ENCODE assay signal across 24 mouse cellular contexts in the genomic region with DNA sequence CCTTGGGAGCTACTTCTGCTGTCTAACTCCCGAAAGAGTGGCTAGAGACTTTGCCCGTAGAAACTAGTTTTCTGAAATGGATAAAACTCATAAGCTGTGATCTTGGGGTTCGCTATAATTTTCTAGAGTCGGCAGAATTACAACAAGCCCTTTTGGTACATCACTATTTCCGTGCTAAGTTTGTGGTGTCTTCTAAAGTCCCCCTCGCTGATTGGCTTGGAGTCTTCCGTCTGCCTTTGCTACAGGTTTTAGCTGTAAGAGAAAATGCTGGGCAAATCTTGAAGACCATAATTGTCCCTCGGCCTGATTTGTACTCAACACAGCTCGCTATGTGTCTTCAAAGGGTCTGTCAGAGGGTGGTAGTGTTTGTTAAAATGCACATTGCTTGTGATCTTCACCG.
DNase-seq lines count a peak whose midpoint lies in the region; ATAC-seq and TF ChIP-seq lines count a peak whose summit lies in the region.
"Had no signal": no experiment of that assay in that cellular context is flagged by ENCODE, and none has a peak within 500 bp of the region (broad histone marks: within the 10 kb centered on the region; RNA-seq: fewer than 3 reads in every experiment).

No protein-coding gene starts in this region.

- TF ChIP-seq RAD21 in CH12.LX (IDR thresholded peaks at IDR 0.05; ENCODE audit: low read depth, low read length) = no peak

- intact Hi-C loops in left cerebral cortex, postnatal 25 days (cut with DNase I) = no loop called here

- H3K36me3 ChIP-seq in limb, embryonic 12.5 days = no peaks in the 10 kb centered on the region
- H3K36me3 ChIP-seq in limb, embryonic 10.5 days = 0 out of 2 replicates have a peak, but pooled peaks cover 2% of the 10 kb centered on the region
- no peaks in the 10 kb centered on the region for H3K36me3 ChIP-seq in CH12.LX (replicated peaks in 1 of 2; ENCODE audit: control insufficient read depth in 1 of 2, insufficient read depth in 1 of 2, low read length in 1 of 2)
- H3K36me3 ChIP-seq: G1E; heart, embryonic 13.5 days; intestine, embryonic 15.5 days had no signal

- DNase-seq in limb, embryonic 10.5 days (ENCODE audit: low spot score) = no peak
- no peak for DNase-seq in CH12.LX (ENCODE audit: extremely low read depth)
- DNase-seq in induced T-regulatory cell, adult 2 months (ENCODE audit: low read depth) = peak; percentile 79
- DNase-seq in lung, postnatal 36 days = no peak
- DNase-seq in left cerebral cortex, postnatal 25 days (ENCODE audit: low spot score in 2 of 2) = no peak
- DNase-seq: adrenal gland, postnatal 10 days; adrenal gland, postnatal 36 days; cerebellum, adult 18-20 months; cerebellum, adult 9-10 months; cerebellum, postnatal 14 days; forebrain, postnatal 0 days; gastrocnemius, adult 2 months; gastrocnemius, postnatal 14 days; heart, adult 11 months; heart, postnatal 14 days; heart, postnatal 4 days had no signal

- no peak overlapping the region for H3K4me2 ChIP-seq in limb, embryonic 12.5 days
- H3K4me2 ChIP-seq in CH12.LX (ENCODE audit: insufficient read depth, low read depth, poor library complexity, severe bottlenecking) = peak overlapping the region; percentile 9; the same call in 1 of the 2 replicates
- H3K4me2 ChIP-seq: heart, embryonic 13.5 days; hindbrain, embryonic 14.5 days; intestine, embryonic 15.5 days had no signal

- no peak for TF ChIP-seq CTCF in CH12.LX (conservative IDR thresholded peaks at IDR 0.05 in 1 of 2, IDR thresholded peaks at IDR 0.05 in 1 of 2; ENCODE audit: low read depth in 2 of 2, low read length in 2 of 2)

- no peak overlapping the region for H3K27ac ChIP-seq in limb, embryonic 12.5 days
- no peak overlapping the region for H3K27ac ChIP-seq in limb, embryonic 10.5 days
- H3K27ac ChIP-seq in CH12.LX (ENCODE audit: insufficient read depth, low read depth) = peak overlapping the region; percentile 93
- H3K27ac ChIP-seq: gastrocnemius, adult 2 months; heart, embryonic 13.5 days; hindbrain, embryonic 14.5 days; hindbrain, postnatal 0 days; intestine, embryonic 15.5 days had no signal

- 0 out of 2 replicates have a peak overlapping the region, but pooled peaks have one; percentile 23 for H3K9ac ChIP-seq in limb, embryonic 12.5 days (replicated peaks)
- H3K9ac ChIP-seq in CH12.LX (ENCODE audit: insufficient read depth, low read depth) = peak overlapping the region; percentile 67
- H3K9ac ChIP-seq: forebrain, postnatal 0 days; heart, embryonic 13.5 days; hindbrain, embryonic 14.5 days; intestine, embryonic 15.5 days had no signal

- ATAC-seq in limb, embryonic 12.5 days (ENCODE audit: insufficient number of reproducible peaks, insufficient read depth, low FRiP score, low TSS enrichment, low read depth) = no peak
- ATAC-seq: forebrain, embryonic 14.5 days; forebrain, postnatal 0 days; hindbrain, postnatal 0 days; intestine, embryonic 15.5 days; Patski had no signal

- WGBS in limb, embryonic 12.5 days = 68% methylated on average over 10 of the region's 10 CpGs
- 75% methylated on average over 10 of the region's 10 CpGs for WGBS in limb, embryonic 10.5 days

- no peak for TF ChIP-seq POLR2A in CH12.LX (IDR thresholded peaks at IDR 0.05; ENCODE audit: low read depth, low read length)

- peaks cover 12% of the 10 kb centered on the region for H3K79me2 ChIP-seq in CH12.LX (replicated peaks; ENCODE audit: control insufficient read depth, extremely low read depth, insufficient read depth, poor library complexity, severe bottlenecking)

- in situ Hi-C loops in CH12.LX (cut with MboI; ENCODE audit: low pct_ligation_motif_present, low pct_unique_long_range_greater_than_20kb, low sequenced_read_pairs) = no loop called here

- no peaks in the 10 kb centered on the region for H3K9me3 ChIP-seq in limb, embryonic 12.5 days
- H3K9me3 ChIP-seq in limb, embryonic 10.5 days (replicated peaks) = no peaks in the 10 kb centered on the region
- no peaks in the 10 kb centered on the region for H3K9me3 ChIP-seq in CH12.LX (replicated peaks; ENCODE audit: low read length)
- H3K9me3 ChIP-seq: heart, embryonic 13.5 days; intestine, embryonic 15.5 days had no signal

- dilution Hi-C loops in CH12.LX (cut with MboI; ENCODE audit: extremely low pct_ligation_motif_present, extremely low pct_unique_long_range_greater_than_20kb, low sequenced_read_pairs) = no loop called here

- peaks cover 23% of the 10 kb centered on the region for H3K27me3 ChIP-seq in limb, embryonic 12.5 days
- no peaks in the 10 kb centered on the region; the same call in 1 of the 2 replicates for H3K27me3 ChIP-seq in limb, embryonic 10.5 days (ENCODE audit: low read depth, poor library complexity, severe bottlenecking)
- no peaks in the 10 kb centered on the region for H3K27me3 ChIP-seq in CH12.LX (replicated peaks)
- H3K27me3 ChIP-seq: intestine, embryonic 15.5 days; Patski had no signal

- H3K4me1 ChIP-seq in limb, embryonic 12.5 days (replicated peaks) = peaks cover 45% of the 10 kb centered on the region
- peaks cover 54% of the 10 kb centered on the region for H3K4me1 ChIP-seq in limb, embryonic 10.5 days
- peaks cover 16 to 29% of the 10 kb centered on the region in 2 experiments for H3K4me1 ChIP-seq in CH12.LX (ENCODE audit: control insufficient read depth in 1 of 2, insufficient read depth in 2 of 2)
- H3K4me1 ChIP-seq: heart, embryonic 13.5 days; intestine, embryonic 15.5 days had no signal

- H3K4me3 ChIP-seq in limb, embryonic 12.5 days (replicated peaks) = no peak overlapping the region
- H3K4me3 ChIP-seq in limb, embryonic 10.5 days = no peak overlapping the region
- H3K4me3 ChIP-seq in CH12.LX (replicated peaks in 1 of 3; ENCODE audit: low read depth in 2 of 3, low read length in 2 of 3, poor library complexity in 1 of 3) = peak overlapping the region in 1 of 3 experiments; percentile 11
- H3K4me3 ChIP-seq: gastrocnemius, adult 2 months; heart, embryonic 13.5 days; intestine, embryonic 15.5 days had no signal

- TF ChIP-seq EP300 in CH12.LX (IDR thresholded peaks at IDR 0.05; ENCODE audit: low read length) = no peak

TF ChIP-seq in CH12.LX, 34 proteins besides CTCF, POLR2A, EP300 and RAD21:
- no peak for TF ChIP-seq MAX (IDR thresholded peaks at IDR 0.05; ENCODE audit: low read length)
- TF ChIP-seq CHD1 (IDR thresholded peaks at IDR 0.05; ENCODE audit: low read depth, low read length) = 0 out of 2 replicates have a peak, but pooled peaks have one; percentile 27
TF ChIP-seq in CH12.LX: peak in this region for 1.
